Mouse (Mus musculus): Measurements from ENCODE around the gene Wars. TPM values are rescaled to one million over a fixed set of nuclear protein-coding genes. Genes with fewer than 3 reads are reported as not detected.
A peak's percentile ranks its signal among the peaks of the same experiment; 100 is the strongest.

Wars gene
- total RNA-seq (2014; rRNA removed; ENCODE audit: low replicate concordance) (52.4 and 80.1 TPM in 2 replicates), polyA plus RNA-seq (2015; fragmentation: Nextera tagmentation; extraction: Ambion mirVana) (39.4 and 43.0 TPM in 2 replicates)

DNA sequence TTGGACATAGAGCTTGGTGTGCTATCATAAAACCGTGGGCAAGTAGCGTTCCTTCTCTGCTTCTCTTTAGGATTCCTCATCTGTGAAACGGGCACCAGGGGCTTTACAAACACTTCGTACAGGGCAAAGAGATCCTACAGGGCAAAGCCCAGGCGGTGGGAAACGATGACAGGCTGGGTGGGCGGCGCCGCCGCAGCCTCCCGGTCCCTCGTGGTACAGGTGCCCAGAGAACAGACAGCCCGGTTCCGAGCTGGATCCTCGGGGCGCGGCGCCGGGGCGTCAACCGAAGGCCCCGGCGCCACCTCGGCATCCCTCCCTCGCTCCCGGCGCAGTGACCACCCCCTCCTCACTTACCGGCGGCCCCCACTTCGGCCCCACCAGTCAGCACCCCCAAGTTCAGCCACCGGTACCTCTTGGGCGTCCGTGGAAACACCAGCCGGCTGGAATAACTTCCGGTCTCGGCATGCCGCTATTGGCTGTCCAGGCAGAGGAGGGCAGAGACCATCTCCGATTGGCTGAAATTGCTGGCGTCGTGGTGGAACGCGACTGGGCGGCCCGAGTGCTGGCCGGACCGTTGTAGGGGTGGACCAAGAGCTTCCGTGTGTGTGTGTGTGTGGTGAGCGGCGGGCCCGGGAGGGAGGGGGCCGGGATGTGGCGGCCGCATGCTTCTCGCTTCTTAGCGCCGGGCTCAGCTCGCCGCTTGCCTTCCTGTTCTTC, at the start of gene Wars:
TSS of gene Wars (minus strand) at position 460 of the 717 bp plus-strand sequence.
- Histone ChIP-seq H3K4me1 (ENCODE audit: control insufficient read depth, insufficient read depth) (peaks cover 17% of the 10 kb centered on the region; the same call in 1 of the 2 replicates), H3K27me3 (ENCODE audit: control insufficient read depth, insufficient read depth, low read length) (no peaks in the 10 kb centered on the region), H3K36me3 (replicated peaks; ENCODE audit: control insufficient read depth, insufficient read depth, low read length) (peaks cover 16% of the 10 kb centered on the region), H3K4me2 (ENCODE audit: low read depth, low read length) (peak within 1 kb of the TSS; percentile 73), H3K9ac (replicated peaks; ENCODE audit: low read depth, low read length) (peak within 1 kb of the TSS; percentile 77), H3K27ac (ENCODE audit: low read depth) (peak within 1 kb of the TSS; percentile 60), H3K9me3 (replicated peaks; ENCODE audit: control insufficient read depth, low read length) (no peaks in the 10 kb centered on the region), H3K4me3 (ENCODE audit: low read depth, low read length) (peak within 1 kb of the TSS; percentile 90)
- TF ChIP-seq CTCF (IDR thresholded peaks at IDR 0.05; ENCODE audit: low read depth) (no peak), EP300 (IDR thresholded peaks at IDR 0.05; ENCODE audit: low read depth) (no peak)
- peak; percentile 94 for DNase-seq (ENCODE audit: low spot score)
- ATAC-seq (ENCODE audit: insufficient read depth, low read depth) = peak; percentile 100
- under 1% methylated on average over 47 of the region's 58 CpGs for WGBS

DNA sequence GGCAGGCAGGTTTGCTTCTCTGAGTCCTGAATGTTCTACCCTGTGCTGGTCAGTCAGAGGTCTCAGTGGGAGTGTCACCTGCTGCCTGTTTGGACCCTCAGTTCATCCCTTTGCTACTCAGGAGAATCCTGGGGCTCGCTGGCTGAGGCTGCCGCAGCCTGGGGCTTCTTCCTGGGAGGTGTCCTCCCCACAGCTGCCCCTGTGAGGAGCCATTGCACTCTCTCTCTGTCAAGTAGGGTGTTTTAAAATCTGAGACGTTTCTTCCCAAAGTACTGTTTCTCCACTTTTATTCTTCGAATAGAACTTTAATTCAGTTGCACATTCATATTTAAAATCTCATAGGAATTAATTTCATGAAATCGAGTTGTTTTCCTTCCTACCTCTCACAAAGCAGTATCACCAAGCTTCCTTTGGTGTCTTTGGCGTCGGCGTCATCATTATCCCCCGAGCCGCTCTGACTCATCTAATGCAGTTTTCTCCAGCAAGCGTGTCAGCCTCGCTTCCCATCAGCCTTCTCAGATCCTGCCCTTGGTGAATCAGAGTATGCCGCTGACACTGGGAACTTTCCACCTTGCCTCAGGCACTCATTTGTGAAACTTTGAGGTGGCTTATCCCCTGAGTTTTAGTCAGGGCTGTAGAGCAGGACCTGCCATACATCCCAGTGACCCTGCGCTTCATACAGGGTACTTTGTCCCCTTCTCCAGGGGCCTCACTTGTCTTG, 48.4 kb upstream of the Wars start:
- no peak overlapping the region for H3K4me2 ChIP-seq (ENCODE audit: low read depth, low read length)
- no peaks in the 10 kb centered on the region for H3K9me3 ChIP-seq (replicated peaks; ENCODE audit: control insufficient read depth, low read length)
- H3K4me1 ChIP-seq (ENCODE audit: control insufficient read depth, insufficient read depth) = no peaks in the 10 kb centered on the region
- WGBS = 83% methylated on average over 14 of the region's 14 CpGs
- ATAC-seq (ENCODE audit: insufficient read depth, low read depth) = no peak
- H3K9ac ChIP-seq (replicated peaks; ENCODE audit: low read depth, low read length) = no peak overlapping the region
- no peaks in the 10 kb centered on the region for H3K36me3 ChIP-seq (replicated peaks; ENCODE audit: control insufficient read depth, insufficient read depth, low read length)
- H3K4me3 ChIP-seq (ENCODE audit: low read depth, low read length) = no peak overlapping the region
- H3K27me3 ChIP-seq (ENCODE audit: control insufficient read depth, insufficient read depth, low read length) = no peaks in the 10 kb centered on the region
- no peak overlapping the region for H3K27ac ChIP-seq (ENCODE audit: low read depth)
- DNase-seq (ENCODE audit: low spot score) = no peak
- TF ChIP-seq EP300 (IDR thresholded peaks at IDR 0.05; ENCODE audit: low read depth) (no peak), CTCF (IDR thresholded peaks at IDR 0.05; ENCODE audit: low read depth) (no peak)

DNA sequence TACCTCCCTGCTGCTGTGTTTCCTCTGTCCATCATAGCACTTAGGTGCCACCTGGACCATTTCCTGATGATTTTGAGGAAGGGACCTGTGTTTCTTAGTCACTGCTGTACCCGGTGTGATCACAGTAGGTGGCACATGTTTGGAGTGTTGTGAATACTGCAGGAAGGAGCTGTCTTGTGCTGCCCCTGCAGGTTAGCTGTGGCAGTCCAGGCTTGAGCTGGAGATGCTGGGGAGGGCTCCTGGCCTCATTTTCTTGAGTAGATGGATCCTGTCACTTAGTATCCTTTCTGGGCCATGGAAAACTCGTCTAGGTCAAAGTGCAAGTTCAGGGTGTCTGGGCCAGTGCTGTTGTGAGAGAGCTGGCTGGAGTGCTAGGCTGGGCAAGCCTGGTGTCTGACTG, 47.3 kb upstream of the Wars start:
- H3K4me2 ChIP-seq (ENCODE audit: low read depth, low read length) = no peak overlapping the region
- DNase-seq (ENCODE audit: low spot score) = no peak
- H3K4me3 ChIP-seq (ENCODE audit: low read depth, low read length) = no peak overlapping the region

DNA sequence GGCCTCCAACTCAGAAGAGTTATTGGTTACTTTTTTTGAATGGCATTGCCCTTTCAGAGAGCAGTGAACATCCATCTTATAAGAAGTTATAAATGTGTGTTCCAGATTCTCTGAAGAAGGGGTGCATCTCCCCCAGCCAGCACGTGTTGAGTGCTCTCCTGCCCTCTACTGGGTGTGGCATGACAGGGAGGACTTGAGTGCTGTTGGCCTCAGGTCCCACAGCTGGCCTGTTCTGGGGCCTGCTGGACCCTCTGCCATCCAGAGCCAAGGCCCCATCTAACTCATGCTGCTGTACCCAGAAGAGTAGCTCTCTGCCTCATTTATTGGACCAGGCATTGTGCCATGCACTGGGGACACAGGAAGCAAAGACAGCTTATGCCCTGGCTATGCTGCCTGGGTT, 46.3 kb upstream of the Wars start:
- H3K4me3 ChIP-seq (ENCODE audit: low read depth, low read length) = no peak overlapping the region

More for the DNA sequence above, 47.3 kb upstream of the Wars start:
- 42% methylated on average over 2 of the region's 2 CpGs for WGBS
- ATAC-seq (ENCODE audit: insufficient read depth, low read depth) = no peak
- TF ChIP-seq CTCF (IDR thresholded peaks at IDR 0.05; ENCODE audit: low read depth) (no peak), EP300 (IDR thresholded peaks at IDR 0.05; ENCODE audit: low read depth) (no peak)
- H3K27ac ChIP-seq (ENCODE audit: low read depth) = no peak overlapping the region
- no peaks in the 10 kb centered on the region for H3K27me3 ChIP-seq (ENCODE audit: control insufficient read depth, insufficient read depth, low read length)
- H3K4me1 ChIP-seq (ENCODE audit: control insufficient read depth, insufficient read depth) = peaks cover 4% of the 10 kb centered on the region; the same call in 1 of the 2 replicates
- no peaks in the 10 kb centered on the region for H3K9me3 ChIP-seq (replicated peaks; ENCODE audit: control insufficient read depth, low read length)
- no peaks in the 10 kb centered on the region for H3K36me3 ChIP-seq (replicated peaks; ENCODE audit: control insufficient read depth, insufficient read depth, low read length)
- no peak overlapping the region for H3K9ac ChIP-seq (replicated peaks; ENCODE audit: low read depth, low read length)

DNA sequence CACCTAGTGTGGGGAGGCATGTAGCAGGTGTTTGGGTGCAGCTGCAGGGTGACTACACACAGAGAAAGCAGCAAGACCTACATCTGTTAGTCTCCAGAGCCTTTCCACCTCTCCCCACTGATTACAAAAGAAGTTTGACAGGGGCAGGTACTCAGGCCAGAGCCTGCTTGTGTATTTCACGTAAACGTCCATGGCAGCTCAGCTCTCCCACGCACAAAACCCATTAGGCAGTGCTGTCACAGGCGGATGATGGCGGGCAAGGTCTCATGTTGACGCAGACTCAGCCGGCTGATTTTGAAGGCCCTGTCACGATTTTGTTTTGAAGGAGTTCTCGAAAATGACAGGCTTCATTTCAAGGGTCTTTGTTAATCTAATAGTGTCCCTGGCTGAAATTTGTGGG, 45.3 kb upstream of the Wars start:
- WGBS = 84% methylated on average over 9 of the region's 9 CpGs
- no peak for TF ChIP-seq EP300 (IDR thresholded peaks at IDR 0.05; ENCODE audit: low read depth)
- TF ChIP-seq CTCF (IDR thresholded peaks at IDR 0.05; ENCODE audit: low read depth) = no peak
- no peak for ATAC-seq (ENCODE audit: insufficient read depth, low read depth)
- Histone ChIP-seq H3K4me3 (ENCODE audit: low read depth, low read length) (no peak overlapping the region), H3K27me3 (ENCODE audit: control insufficient read depth, insufficient read depth, low read length) (no peaks in the 10 kb centered on the region), H3K4me1 (ENCODE audit: control insufficient read depth, insufficient read depth) (peaks cover 5% of the 10 kb centered on the region; the same call in 1 of the 2 replicates), H3K9me3 (replicated peaks; ENCODE audit: control insufficient read depth, low read length) (no peaks in the 10 kb centered on the region), H3K36me3 (replicated peaks; ENCODE audit: control insufficient read depth, insufficient read depth, low read length) (no peaks in the 10 kb centered on the region), H3K9ac (replicated peaks; ENCODE audit: low read depth, low read length) (no peak overlapping the region), H3K4me2 (ENCODE audit: low read depth, low read length) (no peak overlapping the region), H3K27ac (ENCODE audit: low read depth) (no peak overlapping the region)
- no peak for DNase-seq (ENCODE audit: low spot score)

More for the DNA sequence above, 46.3 kb upstream of the Wars start:
- H3K9me3 ChIP-seq (replicated peaks; ENCODE audit: control insufficient read depth, low read length) = no peaks in the 10 kb centered on the region
- peaks cover 5% of the 10 kb centered on the region; the same call in 1 of the 2 replicates for H3K4me1 ChIP-seq (ENCODE audit: control insufficient read depth, insufficient read depth)
- no peak overlapping the region for H3K4me2 ChIP-seq (ENCODE audit: low read depth, low read length)
- no peaks in the 10 kb centered on the region for H3K27me3 ChIP-seq (ENCODE audit: control insufficient read depth, insufficient read depth, low read length)
- WGBS = 45% methylated on average over 1 of the region's 1 CpGs
- no peak for ATAC-seq (ENCODE audit: insufficient read depth, low read depth)
- no peak for DNase-seq (ENCODE audit: low spot score)
- H3K9ac ChIP-seq (replicated peaks; ENCODE audit: low read depth, low read length) = no peak overlapping the region
- TF ChIP-seq CTCF (IDR thresholded peaks at IDR 0.05; ENCODE audit: low read depth) (no peak), EP300 (IDR thresholded peaks at IDR 0.05; ENCODE audit: low read depth) (no peak)
- no peaks in the 10 kb centered on the region for H3K36me3 ChIP-seq (replicated peaks; ENCODE audit: control insufficient read depth, insufficient read depth, low read length)
- no peak overlapping the region for H3K27ac ChIP-seq (ENCODE audit: low read depth)
